Mouse (Mus musculus) forebrain, embryonic 10.5 days (tissue): ENCODE results near the gene Acpp. TPM values are rescaled to one million over a fixed set of nuclear protein-coding genes. Genes with fewer than 3 reads are reported as not detected.

Experiments
- DNase-seq: peaks from one replicate; pipeline ENCODE4 v3.0.0-alpha.2; 2017; ENCODE audit warnings: low spot score; ENCODE audit errors: extremely low spot score
- H3K27ac ChIP-seq: fragments of 300-500 bp; sonication (generic); 2 replicates; pipeline ENCODE4 v1.5.1; 2016; ENCODE audit warnings: mild to moderate bottlenecking
- H3K27me3 ChIP-seq: fragments of 300-500 bp; sonication (generic); 2 replicates; pipeline ENCODE4 v1.6.1; 2016; ENCODE audit warnings: mild to moderate bottlenecking; ENCODE audit not compliant: poor library complexity, severe bottlenecking
- H3K36me3 ChIP-seq: fragments of 300-500 bp; sonication (generic); replicated peaks from 2 replicates; pipeline ENCODE4 v1.6.1; 2016; ENCODE audit warnings: mild to moderate bottlenecking, moderate library complexity
- H3K4me1 ChIP-seq: fragments of 300-500 bp; sonication (generic); 2 replicates; pipeline ENCODE4 v1.6.1; 2016
- H3K4me3 ChIP-seq: fragments of 300-500 bp; sonication (generic); 2 replicates; pipeline ENCODE4 v1.5.1; 2016; ENCODE audit warnings: mild to moderate bottlenecking, moderate library complexity
- H3K9me3 ChIP-seq: fragments of 300-500 bp; sonication (generic); 2 replicates; pipeline ENCODE4 v1.6.1; 2016; ENCODE audit warnings: mild to moderate bottlenecking, moderate library complexity
- WGBS: fragments of 180-500 bp; shearing (Covaris S2); methylation state at CpG from one replicate; pipeline ENCODE4 v1.1.7; 2016; 5-methylcytosine and 5-hydroxymethylcytosine counted together
- polyA plus RNA-seq: library from polyadenylated mRNA; unstranded; fragments of >200 nt; fragmentation: Nextera tagmentation; extraction: Ambion mirVana; gene quantifications from 2 replicates; pipeline ENCODE4 v1.2.1, GENCODE M21; 2016

The Acpp gene
- polyA plus RNA-seq, 1 experiment from 2014 or later, result 0.36 TPM

DNA sequence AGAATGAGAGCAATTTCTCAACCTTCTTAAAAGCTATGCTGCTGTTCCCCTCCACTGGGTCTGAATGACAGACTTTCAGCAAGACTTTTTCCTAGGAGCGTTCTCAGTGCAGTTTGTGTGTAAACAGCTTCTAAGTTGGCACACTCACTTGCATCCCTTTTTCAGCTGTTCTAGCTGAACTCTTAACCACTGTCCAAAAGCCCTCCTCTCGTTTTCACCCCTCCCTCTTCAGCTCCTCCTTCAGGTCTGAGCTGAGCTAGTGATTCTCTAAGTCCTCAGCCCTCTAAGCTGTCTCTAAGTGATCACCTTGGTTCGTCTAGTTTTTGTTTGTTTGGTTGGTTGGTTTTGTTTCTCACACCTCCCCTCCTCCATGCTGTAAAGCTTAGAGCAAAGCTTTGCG is 77.2 kb downstream of the Acpp start:
- Histone ChIP-seq H3K9me3 (no peaks in the 10 kb centered on the region), H3K4me1 (peaks cover 34% of the 10 kb centered on the region), H3K4me3 (no peak overlapping the region), H3K27ac (no peak overlapping the region), H3K36me3 (no peaks in the 10 kb centered on the region), H3K27me3 (no peaks in the 10 kb centered on the region)
- 49% methylated on average over 4 of the region's 4 CpGs for WGBS
- no peak for DNase-seq

DNA sequence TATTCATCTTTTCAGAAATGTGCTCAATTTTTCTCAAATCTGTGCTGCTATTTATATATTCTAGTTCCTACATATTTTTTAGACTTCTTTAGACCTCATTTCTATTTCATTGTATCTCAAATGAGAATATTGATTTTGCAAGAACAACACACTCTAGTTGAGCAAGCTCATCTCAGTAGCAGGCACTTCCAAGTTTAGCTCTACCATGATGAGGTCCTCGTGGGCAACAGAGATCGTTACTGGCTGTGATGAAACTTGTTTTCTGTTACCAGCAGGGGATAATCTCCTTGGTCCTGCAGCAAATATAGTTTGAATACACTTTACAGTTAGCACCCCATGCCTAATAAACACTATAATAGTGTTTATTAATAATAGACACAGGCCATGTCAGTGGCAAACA is 81.5 kb downstream of the Acpp start:
- DNase-seq, result no peak
- WGBS, result 74% methylated on average over 2 of the region's 2 CpGs
- Histone ChIP-seq H3K4me1 (peaks cover 20% of the 10 kb centered on the region), H3K36me3 (no peaks in the 10 kb centered on the region), H3K9me3 (no peaks in the 10 kb centered on the region), H3K27me3 (no peaks in the 10 kb centered on the region), H3K27ac (no peak overlapping the region), H3K4me3 (no peak overlapping the region)

DNA sequence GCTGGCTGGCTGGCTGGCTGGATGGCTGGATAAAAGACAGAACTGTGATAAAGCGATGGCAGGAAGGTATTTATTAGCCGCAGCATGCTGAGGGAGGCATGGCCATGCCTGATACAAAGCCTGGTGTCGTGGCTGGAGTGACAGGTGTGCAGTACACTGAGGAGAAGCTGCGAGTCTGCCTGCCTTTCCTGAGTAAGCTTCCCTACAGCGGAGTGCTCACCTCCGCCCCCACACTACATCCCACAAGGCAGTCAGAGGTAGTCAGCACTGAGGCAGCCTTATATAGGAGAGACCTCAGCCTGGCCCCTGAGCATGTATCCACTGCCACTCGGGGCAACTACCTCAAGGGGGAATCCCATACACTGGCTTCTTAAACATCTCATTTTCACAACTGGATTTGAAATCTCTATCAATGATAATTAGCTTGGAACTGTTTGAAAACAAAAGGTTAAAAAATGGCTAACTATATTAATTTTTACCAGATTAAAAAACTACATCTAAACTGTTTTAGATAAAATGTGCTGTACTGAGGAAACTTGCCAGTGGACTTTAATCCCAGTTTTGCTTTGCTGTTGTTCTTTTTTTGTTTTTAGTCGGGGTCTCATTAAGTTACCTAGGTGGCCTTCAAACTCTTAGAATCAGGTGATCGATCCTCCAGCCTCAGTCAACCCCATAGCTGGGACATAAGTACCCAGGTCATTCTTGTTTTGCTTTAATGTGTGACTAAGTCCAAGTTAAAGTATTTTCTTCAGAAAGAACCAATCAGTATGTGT is 83.0 kb downstream of the Acpp start:
- Histone ChIP-seq H3K27ac (no peak overlapping the region), H3K4me1 (peaks cover 10% of the 10 kb centered on the region; the same call in 1 of the 2 replicates), H3K4me3 (no peak overlapping the region), H3K9me3 (no peaks in the 10 kb centered on the region), H3K36me3 (no peaks in the 10 kb centered on the region), H3K27me3 (no peaks in the 10 kb centered on the region)
- no peak for DNase-seq
- 79% methylated on average over 9 of the region's 9 CpGs for WGBS

DNA sequence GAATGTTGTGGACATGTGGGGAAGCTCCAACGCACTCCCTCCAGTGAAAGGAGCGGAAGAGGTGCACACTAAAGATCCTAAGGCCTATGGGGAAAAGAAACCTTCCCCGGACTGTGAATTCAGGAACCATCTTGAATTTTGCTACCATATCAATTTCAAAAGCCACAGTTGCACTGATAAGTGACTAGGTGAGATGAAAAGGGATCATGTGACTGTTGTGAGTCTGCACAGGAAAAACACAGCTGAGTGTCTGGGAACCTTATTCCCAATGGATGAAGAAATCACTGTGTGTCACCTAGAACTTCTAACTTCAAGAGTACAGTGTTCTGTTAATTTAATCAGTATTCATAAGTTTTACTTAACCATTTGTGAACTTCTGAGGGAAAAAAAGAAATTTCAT is 84.9 kb downstream of the Acpp start:
- H3K36me3 ChIP-seq, result no peaks in the 10 kb centered on the region
- no peak for DNase-seq
- no peaks in the 10 kb centered on the region for H3K9me3 ChIP-seq
- 93% methylated on average over 3 of the region's 3 CpGs for WGBS
- no peaks in the 10 kb centered on the region for H3K27me3 ChIP-seq
- H3K27ac ChIP-seq, result no peak overlapping the region
- peaks cover 9% of the 10 kb centered on the region; the same call in 1 of the 2 replicates for H3K4me1 ChIP-seq
- no peak overlapping the region for H3K4me3 ChIP-seq

DNA sequence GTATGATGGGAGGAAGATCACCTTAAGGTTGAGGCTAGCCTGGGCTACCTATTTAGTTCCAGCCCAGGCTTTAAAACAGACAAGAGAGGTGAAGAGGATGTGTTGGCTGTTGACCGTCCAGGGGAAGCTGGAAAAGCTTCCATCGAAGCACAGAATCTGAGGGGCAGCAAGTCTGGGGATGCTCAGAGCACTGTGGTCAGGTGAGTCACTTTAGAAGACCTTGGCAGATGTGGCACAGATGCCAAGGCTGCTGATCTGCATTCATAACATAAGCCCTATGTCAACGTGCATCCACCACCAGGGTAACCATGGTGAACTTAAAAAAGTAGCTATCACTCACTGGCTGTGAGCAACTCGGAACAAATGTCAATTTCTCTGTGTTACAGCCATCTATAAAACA is 85.9 kb downstream of the Acpp start:
- 93% methylated on average over 4 of the region's 4 CpGs for WGBS
- Histone ChIP-seq H3K36me3 (peaks cover 1% of the 10 kb centered on the region), H3K9me3 (no peaks in the 10 kb centered on the region), H3K27ac (no peak overlapping the region), H3K27me3 (no peaks in the 10 kb centered on the region), H3K4me3 (no peak overlapping the region), H3K4me1 (peaks cover 6% of the 10 kb centered on the region; the same call in 1 of the 2 replicates)
- DNase-seq, result no peak

DNA sequence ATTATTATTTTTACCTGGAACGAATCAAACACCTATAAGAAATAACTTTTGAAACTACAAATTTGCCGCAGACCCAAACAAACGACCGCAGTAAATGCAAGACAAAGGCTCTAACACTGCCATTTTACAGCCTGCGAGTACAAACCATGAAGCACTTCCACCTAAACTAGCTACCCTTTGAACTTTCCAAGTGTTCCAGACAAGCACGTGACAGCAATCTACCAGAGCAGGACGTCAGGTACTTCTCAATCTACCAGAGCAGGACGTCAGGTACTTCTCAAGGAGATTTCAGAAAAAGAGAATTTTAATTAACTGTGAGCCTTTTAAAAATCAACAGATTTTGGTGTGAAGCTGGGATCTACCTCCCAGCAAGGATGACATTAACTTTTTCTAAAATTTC is 86.4 kb downstream of the Acpp start:
- no peaks in the 10 kb centered on the region for H3K27me3 ChIP-seq
- H3K9me3 ChIP-seq, result no peaks in the 10 kb centered on the region
- H3K36me3 ChIP-seq, result peaks cover 7% of the 10 kb centered on the region
- no peak overlapping the region for H3K27ac ChIP-seq
- WGBS, result 92% methylated on average over 8 of the region's 8 CpGs
- no peak overlapping the region for H3K4me3 ChIP-seq
- no peak for DNase-seq
- H3K4me1 ChIP-seq, result peaks cover 6% of the 10 kb centered on the region; the same call in 1 of the 2 replicates

DNA sequence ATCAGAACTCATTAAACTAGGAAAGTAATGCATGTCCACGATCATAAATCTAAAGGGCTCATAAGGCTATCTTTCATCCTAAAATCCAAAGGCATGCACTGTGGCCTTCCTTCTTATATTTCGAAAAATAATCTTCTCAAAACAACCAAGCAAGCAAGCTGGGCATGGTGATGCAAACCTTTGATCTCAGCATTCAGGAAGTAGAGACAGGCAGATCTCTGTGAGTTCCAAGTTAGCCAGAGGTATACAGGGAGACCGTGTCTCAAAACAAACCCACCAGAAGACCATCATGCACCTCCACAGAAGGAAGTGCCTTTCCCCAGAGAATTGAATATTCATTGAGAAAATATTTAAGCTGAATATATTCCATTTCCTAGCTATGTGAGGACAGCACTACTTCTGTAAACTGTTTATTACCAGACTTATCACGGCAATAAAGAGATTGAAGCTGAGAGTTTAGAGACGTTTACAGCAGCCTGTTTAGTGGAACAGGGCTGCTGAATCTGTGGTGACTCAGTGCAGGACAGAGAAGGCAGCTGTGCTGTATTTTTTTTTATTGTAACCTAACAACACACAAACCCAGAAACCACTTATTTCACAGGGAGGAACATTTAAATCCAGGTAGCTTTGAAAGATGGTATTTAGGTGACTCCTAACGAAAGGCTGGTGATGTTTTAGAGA is 90.1 kb downstream of the Acpp start:
- Histone ChIP-seq H3K36me3 (peaks cover 32% of the 10 kb centered on the region), H3K27ac (no peak overlapping the region), H3K9me3 (no peaks in the 10 kb centered on the region), H3K4me3 (no peak overlapping the region), H3K27me3 (no peaks in the 10 kb centered on the region), H3K4me1 (no peaks in the 10 kb centered on the region)
- 91% methylated on average over 6 of the region's 6 CpGs for WGBS
- no peak for DNase-seq

DNA sequence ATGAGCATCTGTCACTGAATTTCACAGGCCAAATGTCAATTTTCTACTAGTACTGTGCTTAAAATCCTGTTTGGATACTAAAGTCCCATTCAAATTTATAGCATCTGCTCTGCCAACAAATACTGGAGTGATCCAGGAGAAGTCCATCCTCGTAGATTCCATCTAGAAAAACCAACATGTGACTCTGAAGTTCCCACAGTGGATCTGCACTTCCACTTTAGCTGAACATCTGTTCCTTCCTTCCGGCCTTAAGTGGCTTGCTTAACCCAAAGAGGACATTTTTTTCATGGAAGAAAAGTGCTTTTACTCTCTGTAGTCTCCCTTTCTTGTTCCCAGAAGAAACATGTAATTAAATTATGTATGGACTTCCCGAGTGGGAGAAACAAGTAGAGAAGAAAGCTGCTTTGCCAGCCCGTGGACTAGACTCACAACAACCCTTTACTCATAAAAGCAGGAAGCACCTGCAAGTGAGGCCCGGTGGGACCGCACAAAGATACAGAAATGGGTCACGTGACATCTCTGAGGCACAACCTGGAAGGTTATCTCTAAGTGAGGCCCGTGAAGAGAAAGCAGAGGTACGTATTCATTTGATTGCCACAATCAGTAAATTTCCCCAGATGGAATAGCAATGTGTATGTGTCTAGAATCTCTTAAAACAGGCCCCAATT is 93.6 kb downstream of the Acpp start:
- Histone ChIP-seq H3K36me3 (peaks cover 49% of the 10 kb centered on the region), H3K9me3 (no peaks in the 10 kb centered on the region), H3K4me3 (no peak overlapping the region), H3K27ac (no peak overlapping the region), H3K27me3 (no peaks in the 10 kb centered on the region), H3K4me1 (no peaks in the 10 kb centered on the region)
- DNase-seq, result no peak
- 90% methylated on average over 9 of the region's 9 CpGs for WGBS

DNA sequence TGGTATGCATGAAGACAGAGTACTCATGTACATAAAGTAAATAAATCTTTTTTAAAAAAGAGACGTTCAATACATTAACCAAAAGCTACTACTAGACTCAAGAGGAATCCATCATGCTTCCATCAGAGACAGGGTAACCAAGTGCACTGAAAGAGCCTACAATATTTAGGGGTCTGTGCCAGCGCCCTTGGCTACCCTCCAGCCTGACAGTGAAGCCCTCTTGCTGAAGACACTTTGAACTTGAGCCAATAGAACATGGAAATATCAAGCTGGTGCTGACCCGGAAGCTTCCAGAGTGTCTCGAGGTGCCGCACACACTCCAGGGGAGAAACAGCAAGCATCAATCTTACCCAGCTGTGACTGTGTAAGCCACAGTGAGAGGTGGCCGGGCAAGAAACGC is 97.4 kb downstream of the Acpp start:
- WGBS, result 93% methylated on average over 7 of the region's 7 CpGs
- H3K9me3 ChIP-seq, result no peaks in the 10 kb centered on the region
- H3K4me3 ChIP-seq, result no peak overlapping the region
- no peaks in the 10 kb centered on the region for H3K4me1 ChIP-seq
- H3K27ac ChIP-seq, result no peak overlapping the region
- H3K27me3 ChIP-seq, result no peaks in the 10 kb centered on the region
- no peak for DNase-seq
- peaks cover 66% of the 10 kb centered on the region for H3K36me3 ChIP-seq

DNA sequence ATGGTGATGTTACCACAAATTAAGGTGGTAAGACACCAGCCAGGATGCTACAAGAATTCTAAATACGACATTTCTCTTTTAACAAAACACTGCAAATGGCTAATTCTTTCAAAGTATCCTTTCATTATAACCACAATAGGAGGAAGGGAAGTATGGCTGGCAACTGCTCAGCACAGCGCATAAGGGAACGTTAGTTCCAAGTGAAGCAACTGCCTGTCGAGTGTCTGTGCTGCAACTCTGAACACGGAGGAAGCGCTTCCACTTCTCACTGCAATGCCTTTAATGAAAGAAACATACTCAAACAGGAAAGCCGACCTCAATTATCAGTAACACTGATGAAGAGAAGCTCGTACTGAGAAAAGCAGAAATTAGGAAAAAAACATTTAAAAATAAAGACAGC is 98.5 kb downstream of the Acpp start:
- 93% methylated on average over 8 of the region's 8 CpGs for WGBS
- H3K27me3 ChIP-seq, result no peaks in the 10 kb centered on the region
- H3K36me3 ChIP-seq, result peaks cover 73% of the 10 kb centered on the region
- DNase-seq, result no peak
- H3K4me3 ChIP-seq, result no peak overlapping the region
- H3K4me1 ChIP-seq, result no peaks in the 10 kb centered on the region
- H3K27ac ChIP-seq, result no peak overlapping the region
- no peaks in the 10 kb centered on the region for H3K9me3 ChIP-seq

Other genes starting within 250 kb of the Acpp start
- 0.46 and 0.54 TPM in 2 replicates for gene Ackr4, start 210.8 kb downstream of the Acpp start, polyA plus RNA-seq
- gene Dnajc13, start 74.8 kb downstream of the Acpp start, polyA plus RNA-seq, result 18.9 and 20.5 TPM in 2 replicates
- 0.25 and 0.35 TPM in 2 replicates for gene Cpne4, start 209.5 kb upstream of the Acpp start, polyA plus RNA-seq